Mouse (Mus musculus): ENCODE results near the gene Tcl1b2.
"Not testable (repeated sequence)": the region's sequence is repeated elsewhere in the genome, so short reads cannot be mapped to it uniquely, and the experiment has no call there.

DNA sequence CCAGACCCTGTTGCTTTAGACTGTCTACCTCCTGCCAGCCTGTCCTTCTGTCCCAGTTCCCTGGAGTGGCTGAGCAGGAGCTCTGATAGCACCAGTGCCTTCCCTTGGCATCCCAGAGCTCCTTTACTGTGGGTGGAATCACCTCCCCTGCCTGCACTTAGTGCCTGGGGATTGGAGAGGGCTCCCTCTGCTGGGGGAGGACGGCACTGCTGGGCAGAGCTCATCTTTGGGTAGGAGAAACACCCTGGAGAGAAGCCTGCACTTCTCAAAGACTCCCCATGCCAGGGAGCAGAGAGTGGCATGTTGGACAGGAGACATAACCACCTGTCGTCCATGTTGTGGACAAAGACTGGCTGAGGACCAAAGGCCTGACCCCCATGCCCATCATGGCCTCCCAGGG lies 28.5 kb downstream of the Tcl1b2 start:
- not testable (repeated sequence) for TF ChIP-seq POLR2A (IDR thresholded peaks at IDR 0.05; ENCODE audit: control insufficient read depth in 1 of 2, insufficient read depth in 1 of 2, low read depth in 1 of 2, low read length in 2 of 2, poor library complexity in 1 of 2); ZC3H11A (IDR thresholded peaks at IDR 0.05; ENCODE audit: low read depth, low read length); GABPA (IDR thresholded peaks at IDR 0.05; ENCODE audit: low read depth, low read length); EP300 (IDR thresholded peaks at IDR 0.05; ENCODE audit: low read depth in 1 of 2, low read length in 2 of 2)

Data from MEL (cell line).